Mouse (Mus musculus) forebrain, embryonic 16.5 days (tissue): ENCODE results near the gene Lgr5. TPM values are rescaled to one million over a fixed set of nuclear protein-coding genes. Genes with fewer than 3 reads are reported as not detected.

Experiments
- ATAC-seq: fragments of 200-750 bp; cut with Nextera tagmentation; 2 replicates; pipeline ENCODE4 v1.8.0; 2017; ENCODE audit warnings: mild to moderate bottlenecking, moderate library complexity
- H3K27ac ChIP-seq: fragments of 300-500 bp; sonication (generic); 2 replicates; pipeline ENCODE4 v1.5.1; 2014; ENCODE audit warnings: low read length, control low read depth
- H3K27me3 ChIP-seq: fragments of 300-500 bp; sonication (generic); replicated peaks from 2 replicates; pipeline ENCODE4 v1.6.1; 2014; ENCODE audit warnings: low read length; ENCODE audit not compliant: control insufficient read depth, insufficient read depth
- H3K36me3 ChIP-seq: fragments of 300-500 bp; sonication (generic); 2 replicates; pipeline ENCODE4 v1.6.1; 2014; ENCODE audit not compliant: control insufficient read depth, insufficient read depth
- H3K4me1 ChIP-seq: fragments of 300-500 bp; sonication (generic); replicated peaks from 2 replicates; pipeline ENCODE4 v1.6.1; 2014; ENCODE audit warnings: low read length; ENCODE audit not compliant: control insufficient read depth, insufficient read depth
- H3K4me2 ChIP-seq: fragments of 300-500 bp; sonication (generic); 2 replicates; pipeline ENCODE4 v1.6.1; 2014; ENCODE audit warnings: mild to moderate bottlenecking, low read length, control low read depth
- H3K4me3 ChIP-seq: fragments of 300-500 bp; sonication (generic); replicated peaks from 2 replicates; pipeline ENCODE4 v1.5.1; 2014; ENCODE audit warnings: mild to moderate bottlenecking, low read length, control low read depth
- H3K9ac ChIP-seq: fragments of 300-500 bp; sonication (generic); replicated peaks from 2 replicates; pipeline ENCODE4 v1.6.1; 2014; ENCODE audit warnings: low read depth, low read length, control low read depth
- H3K9me3 ChIP-seq: fragments of 300-500 bp; sonication (generic); 2 replicates; pipeline ENCODE4 v1.6.1; 2016; ENCODE audit warnings: low read length; ENCODE audit not compliant: control insufficient read depth
- WGBS: fragments of 180-500 bp; shearing (Covaris S2); extraction: QIAGEN DNeasy Blood & Tissue Kit; methylation state at CpG from one replicate; pipeline ENCODE4 v1.1.7; 2014; 5-methylcytosine and 5-hydroxymethylcytosine counted together
- polyA plus RNA-seq: library from polyadenylated mRNA; unstranded; fragments of >200 nt; fragmentation: Nextera tagmentation; extraction: Ambion mirVana; gene quantifications from 2 replicates; pipeline ENCODE4 v1.2.1, GENCODE M21; 2015

The Lgr5 gene
- polyA plus RNA-seq, 1 experiment from 2014 or later, result 0.56 TPM

DNA sequence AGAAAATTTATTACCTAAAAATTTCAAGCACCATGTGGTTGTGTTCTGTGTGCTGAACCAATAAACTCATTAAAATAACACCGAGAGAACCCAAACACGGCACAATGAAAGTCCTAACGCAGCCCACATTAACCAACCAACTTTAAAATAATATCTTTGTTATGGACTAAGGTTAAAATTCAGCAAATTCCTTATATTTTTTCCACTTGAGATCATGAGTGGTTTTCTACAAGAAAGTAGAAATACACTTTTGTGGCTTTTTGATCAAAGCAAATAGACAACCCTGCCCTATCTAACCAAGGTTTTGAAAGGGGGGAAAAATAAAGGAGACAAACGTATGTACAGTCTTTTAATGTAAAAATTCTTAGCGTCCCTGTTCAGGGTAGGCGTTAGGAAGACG lies 8.5 kb downstream of the Lgr5 start:
- Histone ChIP-seq H3K4me3 (no peak overlapping the region), H3K27me3 (peaks cover 46% of the 10 kb centered on the region), H3K4me2 (no peak overlapping the region), H3K9me3 (no peaks in the 10 kb centered on the region), H3K27ac (no peak overlapping the region), H3K4me1 (no peaks in the 10 kb centered on the region), H3K36me3 (no peaks in the 10 kb centered on the region), H3K9ac (no peak overlapping the region)
- no peak for ATAC-seq
- WGBS, result 61% methylated on average over 7 of the region's 7 CpGs

DNA sequence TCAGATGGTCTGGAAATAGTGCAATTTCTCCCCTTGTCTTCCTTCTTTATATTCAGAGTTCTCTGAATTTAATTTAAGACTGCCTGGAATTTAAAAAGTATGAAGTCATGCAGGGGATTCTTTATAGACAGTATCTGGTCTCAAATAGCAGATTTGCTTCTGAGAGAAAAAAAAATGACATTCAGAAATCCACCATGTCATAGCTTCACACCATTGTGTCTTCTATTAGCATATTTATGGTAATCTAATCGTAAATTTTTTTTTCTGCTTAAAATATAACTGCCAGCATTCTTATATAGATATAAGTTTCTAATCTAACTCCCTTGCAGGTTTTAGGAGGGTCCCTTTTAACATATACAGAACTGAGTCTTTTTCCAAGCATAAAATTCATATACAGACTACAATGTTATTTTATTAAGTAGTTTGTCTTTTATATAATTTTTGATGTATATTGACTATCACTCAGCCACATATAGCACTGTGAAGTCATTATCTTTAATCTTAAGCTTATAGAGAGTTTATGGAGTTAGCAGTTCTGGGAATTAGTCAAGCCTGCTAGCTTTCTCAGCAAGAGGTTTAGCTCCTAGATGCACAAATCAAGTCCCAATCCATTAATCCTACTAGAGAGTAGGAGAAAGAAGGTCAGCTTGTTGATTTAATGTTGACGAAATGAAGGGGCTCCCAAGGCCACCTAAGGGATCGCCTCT lies 15.7 kb downstream of the Lgr5 start:
- peaks cover 42% of the 10 kb centered on the region for H3K27me3 ChIP-seq

DNA sequence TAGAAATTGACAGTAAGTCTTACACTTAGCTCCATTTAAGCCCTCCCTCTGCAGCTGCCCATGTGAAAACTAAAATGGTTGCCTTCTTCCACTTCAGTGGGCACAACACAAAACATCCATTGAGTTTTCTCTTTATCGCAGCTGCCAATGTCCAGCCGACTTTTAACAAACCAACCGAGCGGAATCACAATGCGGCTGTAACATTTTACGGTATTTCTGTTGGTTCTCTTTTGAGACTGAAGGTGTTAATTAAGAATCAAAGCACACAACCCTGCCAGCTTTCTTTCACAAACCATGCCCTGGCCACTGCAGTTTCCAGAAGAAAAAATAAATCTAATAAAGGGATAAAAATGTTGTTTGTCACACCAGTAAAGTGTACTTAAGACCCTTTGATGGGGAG lies 16.3 kb downstream of the Lgr5 start:
- Histone ChIP-seq H3K9ac (no peak overlapping the region), H3K36me3 (no peaks in the 10 kb centered on the region), H3K4me3 (no peak overlapping the region), H3K9me3 (peaks cover 4% of the 10 kb centered on the region), H3K27ac (no peak overlapping the region), H3K4me1 (peaks cover 4% of the 10 kb centered on the region; the same call in 1 of the 2 replicates), H3K4me2 (no peak overlapping the region), H3K27me3 (peaks cover 39% of the 10 kb centered on the region)
- WGBS, result 2% methylated on average over 6 of the region's 6 CpGs
- peak; percentile 72 for ATAC-seq

More for the DNA sequence above, 15.7 kb downstream of the Lgr5 start:
- no peak for ATAC-seq
- H3K4me3 ChIP-seq, result no peak overlapping the region
- peaks cover 4% of the 10 kb centered on the region for H3K9me3 ChIP-seq
- H3K4me1 ChIP-seq, result peaks cover 4% of the 10 kb centered on the region; the same call in 1 of the 2 replicates
- no peak overlapping the region for H3K27ac ChIP-seq
- no peak overlapping the region for H3K4me2 ChIP-seq
- H3K36me3 ChIP-seq, result no peaks in the 10 kb centered on the region
- no peak overlapping the region for H3K9ac ChIP-seq
- WGBS, result 22% methylated on average over 3 of the region's 3 CpGs

DNA sequence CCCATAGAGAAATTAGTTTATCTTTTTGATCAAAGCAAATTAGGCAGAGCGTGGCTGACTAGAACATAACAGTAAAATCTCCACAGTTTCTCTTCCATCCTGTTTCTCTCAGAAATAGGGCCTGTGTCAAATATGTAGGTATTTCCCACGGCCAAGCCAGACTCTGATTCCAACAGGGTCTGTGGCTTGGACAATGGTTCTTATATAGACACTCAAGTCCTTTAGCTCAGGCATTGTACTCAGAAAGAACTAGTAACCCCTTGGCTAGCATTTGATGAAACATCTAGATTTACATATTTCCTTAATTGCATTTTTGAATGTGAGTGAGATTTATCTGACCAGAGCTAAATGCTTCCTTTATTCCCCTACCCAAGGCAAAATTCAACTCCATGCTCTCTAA lies 17.0 kb downstream of the Lgr5 start:
- Histone ChIP-seq H3K4me2 (no peak overlapping the region), H3K9ac (no peak overlapping the region), H3K27me3 (peaks cover 38% of the 10 kb centered on the region), H3K27ac (no peak overlapping the region), H3K4me1 (peaks cover 4% of the 10 kb centered on the region; the same call in 1 of the 2 replicates), H3K4me3 (no peak overlapping the region), H3K9me3 (peaks cover 4% of the 10 kb centered on the region), H3K36me3 (no peaks in the 10 kb centered on the region)
- 25% methylated on average over 2 of the region's 2 CpGs for WGBS
- ATAC-seq, result no peak

DNA sequence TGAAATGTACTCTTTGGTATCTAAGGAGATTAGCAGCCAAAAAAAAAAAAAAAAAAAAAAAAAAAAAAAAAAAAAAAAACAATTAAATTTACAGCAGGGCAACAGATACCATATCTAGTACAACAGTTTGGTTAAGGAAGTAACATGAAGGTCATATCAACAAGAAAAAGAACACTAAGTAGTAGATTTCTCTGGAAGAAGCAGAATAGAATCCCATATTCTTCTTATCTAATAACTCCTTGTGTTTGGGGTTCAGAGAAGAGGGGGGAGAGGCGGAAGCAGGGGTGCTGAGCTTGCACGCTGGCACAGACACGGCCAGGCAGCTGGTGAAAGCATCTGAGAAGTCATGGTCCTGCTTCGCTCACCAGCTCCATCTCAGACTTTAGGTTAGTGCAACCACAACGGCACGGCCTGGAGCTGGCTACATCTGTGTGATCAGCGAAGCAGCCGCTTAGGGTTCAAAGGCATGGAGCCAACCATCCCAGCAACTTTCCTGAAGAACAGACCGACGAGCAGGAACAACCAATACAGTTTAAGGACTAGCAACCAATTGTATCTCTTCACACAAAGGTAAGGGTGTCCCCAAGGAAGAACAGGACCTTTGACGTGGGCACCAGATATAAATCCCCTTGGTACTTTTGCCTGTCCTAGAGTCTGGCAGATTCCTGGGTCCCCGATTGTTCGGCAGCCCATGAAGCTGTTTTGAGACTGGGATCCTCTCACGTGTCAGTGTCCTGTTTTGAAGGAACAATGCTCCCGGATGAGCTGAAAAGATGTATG lies 17.7 kb downstream of the Lgr5 start, which contains the start of gene A930009A15Rik:
Gene A930009A15Rik (plus strand): TSS at position 275 of the 780 bp plus-strand sequence.
- WGBS, result 37% methylated on average over 15 of the region's 15 CpGs
- ATAC-seq, result no peak
- no peak within 1 kb of the TSS for H3K4me2 ChIP-seq

DNA sequence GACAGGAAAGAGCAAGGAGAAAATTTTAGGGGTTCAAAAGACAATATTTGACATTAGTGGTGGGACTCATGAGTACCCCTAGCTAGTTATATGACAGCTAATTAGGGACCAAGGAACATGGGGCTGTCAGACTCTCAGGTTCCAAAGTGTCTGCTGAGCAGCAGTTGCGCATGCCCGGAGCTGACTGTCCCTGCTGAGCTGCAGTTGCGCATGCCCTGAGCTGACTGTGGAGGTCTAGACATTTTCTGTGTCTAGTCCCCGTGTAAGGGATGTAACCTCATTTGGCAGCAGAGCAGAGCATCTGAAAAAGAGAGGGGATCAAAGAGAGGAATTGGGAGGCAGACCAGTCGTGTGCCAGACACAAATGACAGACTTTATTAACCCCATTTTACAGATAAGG lies 23.6 kb downstream of the Lgr5 start:
- Histone ChIP-seq H3K9me3 (peaks cover 4% of the 10 kb centered on the region), H3K36me3 (no peaks in the 10 kb centered on the region), H3K27me3 (peaks cover 31% of the 10 kb centered on the region), H3K4me3 (no peak overlapping the region), H3K4me1 (0 out of 2 replicates have a peak, but pooled peaks cover 2% of the 10 kb centered on the region), H3K9ac (no peak overlapping the region), H3K27ac (no peak overlapping the region), H3K4me2 (no peak overlapping the region)
- ATAC-seq, result no peak
- 78% methylated on average over 5 of the region's 5 CpGs for WGBS

More for the DNA sequence above, 17.7 kb downstream of the Lgr5 start, which contains the start of gene A930009A15Rik:
- peaks cover 38% of the 10 kb centered on the region for H3K27me3 ChIP-seq
- H3K9ac ChIP-seq, result no peak within 1 kb of the TSS
- peaks cover 4% of the 10 kb centered on the region; the same call in 1 of the 2 replicates for H3K4me1 ChIP-seq
- H3K9me3 ChIP-seq, result peaks cover 4% of the 10 kb centered on the region
- H3K27ac ChIP-seq, result no peak within 1 kb of the TSS
- no peaks in the 10 kb centered on the region for H3K36me3 ChIP-seq
- H3K4me3 ChIP-seq, result no peak within 1 kb of the TSS

DNA sequence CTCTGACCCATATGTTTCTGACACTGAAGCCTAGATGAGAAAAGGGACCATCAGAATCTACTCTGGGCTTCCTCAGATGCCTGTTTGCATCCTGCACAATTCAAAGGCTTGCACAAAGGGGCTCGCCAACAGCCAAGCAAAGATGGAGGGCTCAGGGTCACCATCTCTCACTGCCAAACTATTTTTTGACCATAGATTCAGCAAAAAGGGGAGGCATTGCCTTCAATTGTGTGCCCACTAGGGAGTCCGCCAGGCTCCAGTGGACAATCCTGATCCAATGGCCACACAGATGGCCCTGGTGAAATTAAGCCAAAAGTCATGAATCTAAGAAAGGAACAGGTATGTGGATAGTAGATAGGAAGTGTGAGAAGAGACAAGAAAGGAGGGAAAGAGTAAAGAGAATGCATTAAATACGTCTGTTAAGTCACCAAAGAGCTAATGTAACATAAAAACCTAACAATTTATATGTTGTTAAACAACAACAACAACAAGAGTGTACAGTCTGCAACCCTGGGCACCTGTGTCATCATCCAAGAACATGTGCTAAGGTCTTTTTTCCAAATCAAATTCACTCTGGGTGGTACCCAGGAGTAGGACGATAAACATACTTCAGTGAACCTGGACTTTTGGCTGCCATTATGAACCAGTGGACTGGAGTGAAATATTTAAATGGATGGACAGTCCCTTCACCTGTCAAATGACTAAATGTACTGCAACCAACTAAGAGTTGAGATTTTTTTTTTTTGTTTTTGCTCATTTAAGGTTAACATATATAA lies 24.5 kb downstream of the Lgr5 start:
- no peak overlapping the region for H3K9ac ChIP-seq
- no peak for ATAC-seq
- no peak overlapping the region for H3K27ac ChIP-seq
- H3K4me1 ChIP-seq, result 0 out of 2 replicates have a peak, but pooled peaks cover 2% of the 10 kb centered on the region
- no peaks in the 10 kb centered on the region for H3K36me3 ChIP-seq
- 84% methylated on average over 4 of the region's 4 CpGs for WGBS
- peaks cover 26% of the 10 kb centered on the region for H3K27me3 ChIP-seq
- H3K4me3 ChIP-seq, result no peak overlapping the region
- H3K9me3 ChIP-seq, result peaks cover 4% of the 10 kb centered on the region
- no peak overlapping the region for H3K4me2 ChIP-seq

DNA sequence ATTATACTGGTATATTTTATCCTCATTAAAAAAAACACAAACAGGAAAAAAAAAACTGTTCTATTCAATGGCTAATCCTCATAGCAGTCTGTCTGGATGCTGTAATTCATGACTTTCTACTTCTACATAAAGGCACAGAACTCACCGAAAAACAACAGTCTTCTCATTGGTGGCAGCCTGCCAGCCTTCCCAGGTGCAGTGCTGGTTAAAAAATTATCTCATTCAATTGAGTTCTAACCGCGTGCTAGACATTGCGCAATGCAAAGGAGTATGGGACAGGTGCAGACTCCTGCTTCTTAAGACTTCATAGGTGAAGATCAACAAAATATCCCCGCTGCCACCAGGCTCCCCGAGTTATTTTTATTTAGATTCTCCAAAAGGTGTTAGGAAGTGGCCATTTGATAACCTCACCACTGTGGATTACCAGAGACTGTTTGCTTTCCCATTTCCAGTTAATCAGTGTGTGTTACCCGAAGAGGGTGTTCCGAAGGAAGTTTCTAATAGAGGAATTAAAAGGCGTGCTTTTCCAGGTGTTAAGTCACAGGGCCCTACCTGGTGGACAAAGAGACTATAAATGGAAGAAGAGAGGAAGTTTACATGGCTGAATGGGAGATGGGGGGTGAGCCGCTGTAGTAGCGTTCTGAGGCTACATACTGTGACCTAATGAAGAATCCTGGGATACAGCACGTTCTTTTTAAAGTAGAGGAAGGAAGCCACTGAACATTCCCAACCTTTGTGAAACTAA lies 26.3 kb downstream of the Lgr5 start:
- H3K4me3 ChIP-seq, result no peak overlapping the region
- H3K4me1 ChIP-seq, result 0 out of 2 replicates have a peak, but pooled peaks cover 2% of the 10 kb centered on the region
- no peak overlapping the region for H3K27ac ChIP-seq
- ATAC-seq, result no peak; the same call in 1 of the 2 replicates
- peaks cover 24% of the 10 kb centered on the region for H3K27me3 ChIP-seq
- no peaks in the 10 kb centered on the region for H3K36me3 ChIP-seq
- 45% methylated on average over 12 of the region's 12 CpGs for WGBS
- H3K9ac ChIP-seq, result no peak overlapping the region
- H3K9me3 ChIP-seq, result no peaks in the 10 kb centered on the region
- H3K4me2 ChIP-seq, result no peak overlapping the region
